Mouse (Mus musculus) MEL (cell line): Measurements from ENCODE around the gene Grm2. TPM values are rescaled to one million over a fixed set of nuclear protein-coding genes. Genes with fewer than 3 reads are reported as not detected.

Experiments
- DNase-seq: peaks from one replicate; pipeline ENCODE4 v3.0.0; 2011; ENCODE audit warnings: low read depth, low spot score
- H3K27ac ChIP-seq: 2 replicates; pipeline ENCODE4 v1.5.1; 2012; ENCODE audit warnings: low read depth, mild to moderate bottlenecking, control low read depth, low read length, moderate library complexity; ENCODE audit not compliant: control insufficient read depth
- H3K27me3 ChIP-seq, 2 experiments: fragments of 150-350 bp in 1 of 2; sonication (generic) in 1 of 2; 2 replicates each; pipeline ENCODE4 v1.6.1; 2012; ENCODE audit warnings: low read length in 2 of 2, mild to moderate bottlenecking in 2 of 2, improper control_type of control experiment in 1 of 2, moderate library complexity in 1 of 2; ENCODE audit not compliant: insufficient read depth in 2 of 2, control insufficient read depth in 1 of 2
- H3K36me3 ChIP-seq, 2 experiments: 2 replicates each; pipeline ENCODE4 v1.6.1; 2012 to 2014; ENCODE audit warnings: low read length in 2 of 2, improper control_type of control experiment in 1 of 2, inconsistent platforms in 1 of 2, mild to moderate bottlenecking in 1 of 2; ENCODE audit not compliant: insufficient read depth in 2 of 2, control insufficient read depth in 1 of 2
- H3K4me1 ChIP-seq, 2 experiments: fragments of 150-350 bp in 1 of 2; sonication (generic) in 1 of 2; 2 replicates each; pipeline ENCODE4 v1.6.1; 2012; ENCODE audit warnings: low read length in 2 of 2, improper control_type of control experiment in 1 of 2, mild to moderate bottlenecking in 1 of 2; ENCODE audit not compliant: insufficient read depth in 2 of 2, control insufficient read depth in 1 of 2
- H3K4me3 ChIP-seq, 2 experiments: fragments of 150-350 bp in 1 of 2; sonication (generic) in 1 of 2; 2 replicates each; pipeline ENCODE4 v1.5.1; 2012; ENCODE audit warnings: low read depth in 2 of 2, low read length in 2 of 2, mild to moderate bottlenecking in 2 of 2, moderate library complexity in 2 of 2, control low read depth in 1 of 2, improper control_type of control experiment in 1 of 2; ENCODE audit not compliant: control insufficient read depth in 1 of 2, insufficient read depth in 1 of 2
- H3K79me2 ChIP-seq: 2 replicates; pipeline ENCODE4 v1.6.1; 2012; ENCODE audit warnings: mild to moderate bottlenecking, low read length, moderate library complexity; ENCODE audit not compliant: control insufficient read depth, poor library complexity, insufficient read depth
- H3K9ac ChIP-seq: 2 replicates; pipeline ENCODE4 v1.6.1; 2012; ENCODE audit warnings: low read depth, mild to moderate bottlenecking, control low read depth, low read length, moderate library complexity; ENCODE audit not compliant: control insufficient read depth, poor library complexity, severe bottlenecking
- H3K9me3 ChIP-seq: fragments of 150-350 bp; sonication (generic); replicated peaks from 2 replicates; pipeline ENCODE4 v1.6.1; 2012; ENCODE audit warnings: mild to moderate bottlenecking, low read length, improper control_type of control experiment, moderate library complexity; ENCODE audit not compliant: insufficient read depth
- BHLHE40 ChIP-seq: IDR thresholded peaks from 2 replicates; pipeline ENCODE4 v1.6.1; 2012; ENCODE audit warnings: low read depth, mild to moderate bottlenecking, inconsistent platforms, low read length, improper control_type of control experiment, borderline replicate concordance
- CHD1 ChIP-seq: IDR thresholded peaks from 2 replicates; pipeline ENCODE4 v1.6.1; 2012; ENCODE audit warnings: low read depth, mild to moderate bottlenecking, inconsistent platforms, low read length, improper control_type of control experiment
- CHD2 ChIP-seq: IDR thresholded peaks from 2 replicates; pipeline ENCODE4 v1.6.1; 2011; ENCODE audit warnings: low read length, improper control_type of control experiment
- ELF1 ChIP-seq: IDR thresholded peaks from 2 replicates; pipeline ENCODE4 v1.6.1; 2014; ENCODE audit warnings: low read depth, mild to moderate bottlenecking, inconsistent platforms, low read length, improper control_type of control experiment, moderate library complexity
- EP300 ChIP-seq, 2 experiments: IDR thresholded peaks; 2 replicates each; pipeline ENCODE4 v1.6.1; 2011; ENCODE audit warnings: improper control_type of control experiment in 2 of 2, low read length in 2 of 2, low read depth in 1 of 2, mild to moderate bottlenecking in 1 of 2
- ETS1 ChIP-seq: IDR thresholded peaks from 2 replicates; pipeline ENCODE4 v1.6.1; 2012; ENCODE audit warnings: low read depth, mild to moderate bottlenecking, inconsistent platforms, low read length, improper control_type of control experiment, moderate library complexity
- GATA1 ChIP-seq: IDR thresholded peaks from 2 replicates; pipeline ENCODE4 v1.6.1; 2011; ENCODE audit warnings: low read depth, low read length, improper control_type of control experiment
- JUND ChIP-seq: IDR thresholded peaks from 2 replicates; pipeline ENCODE4 v1.6.1; 2011; ENCODE audit warnings: low read depth, mild to moderate bottlenecking, improper control_type of control experiment, low read length
- KAT2A ChIP-seq: conservative IDR thresholded peaks from 2 replicates; pipeline ENCODE4 v1.6.1; 2012; ENCODE audit warnings: low read depth, low read length, improper control_type of control experiment, inconsistent platforms
- MAX ChIP-seq: IDR thresholded peaks from 2 replicates; pipeline ENCODE4 v1.6.1; 2011; ENCODE audit warnings: low read length, improper control_type of control experiment
- MAZ ChIP-seq: IDR thresholded peaks from 2 replicates; pipeline ENCODE4 v1.6.1; 2012; ENCODE audit warnings: low read depth, mild to moderate bottlenecking, inconsistent platforms, low read length, improper control_type of control experiment
- MXI1 ChIP-seq: IDR thresholded peaks from 2 replicates; pipeline ENCODE4 v1.6.1; 2011; ENCODE audit warnings: mild to moderate bottlenecking, low read depth, low read length, improper control_type of control experiment
- NELFE ChIP-seq: IDR thresholded peaks from 2 replicates; pipeline ENCODE4 v1.6.1; 2011; ENCODE audit warnings: low read depth, low read length, improper control_type of control experiment
- NRF1 ChIP-seq: IDR thresholded peaks from 2 replicates; pipeline ENCODE4 v1.6.1; 2014; ENCODE audit warnings: low read depth, mild to moderate bottlenecking, inconsistent platforms, low read length, improper control_type of control experiment, moderate library complexity; ENCODE audit not compliant: poor library complexity, insufficient read depth, severe bottlenecking
- RCOR1 ChIP-seq: IDR thresholded peaks from 2 replicates; pipeline ENCODE4 v1.6.1; 2012; ENCODE audit warnings: low read depth, mild to moderate bottlenecking, inconsistent platforms, low read length, improper control_type of control experiment
- TAL1 ChIP-seq: IDR thresholded peaks from 2 replicates; pipeline ENCODE4 v1.6.1; 2012; ENCODE audit warnings: mild to moderate bottlenecking, inconsistent platforms, low read length, moderate library complexity, mixed read lengths
- TBP ChIP-seq: IDR thresholded peaks from 2 replicates; pipeline ENCODE4 v1.8.0; 2011; ENCODE audit warnings: low read depth, low read length, improper control_type of control experiment
- UBTF ChIP-seq: IDR thresholded peaks from 2 replicates; pipeline ENCODE4 v1.6.1; 2012; ENCODE audit warnings: low read depth, mild to moderate bottlenecking, inconsistent platforms, low read length, improper control_type of control experiment, moderate library complexity, borderline replicate concordance; ENCODE audit not compliant: insufficient read depth
- USF1 ChIP-seq: IDR thresholded peaks from 2 replicates; pipeline ENCODE4 v1.6.1; 2014; ENCODE audit warnings: low read depth, mild to moderate bottlenecking, inconsistent platforms, low read length, improper control_type of control experiment, moderate library complexity
- USF2 ChIP-seq, 2 experiments: IDR thresholded peaks; 2 replicates each; pipeline ENCODE4 v1.6.1; 2011 to 2012; ENCODE audit warnings: improper control_type of control experiment in 2 of 2, low read length in 2 of 2, borderline replicate concordance in 1 of 2, inconsistent platforms in 1 of 2, low read depth in 1 of 2, mild to moderate bottlenecking in 1 of 2; ENCODE audit not compliant: insufficient read depth in 1 of 2
- ZC3H11A ChIP-seq: IDR thresholded peaks from 2 replicates; pipeline ENCODE4 v1.6.1; 2012; ENCODE audit warnings: low read depth, mild to moderate bottlenecking, inconsistent platforms, low read length, improper control_type of control experiment
- ZKSCAN1 ChIP-seq: IDR thresholded peaks from 2 replicates; pipeline ENCODE4 v1.6.1; 2012; ENCODE audit warnings: low read depth, mild to moderate bottlenecking, inconsistent platforms, low read length, improper control_type of control experiment, moderate library complexity
- ZMIZ1 ChIP-seq: IDR thresholded peaks from 2 replicates; pipeline ENCODE4 v1.6.1; 2012; ENCODE audit warnings: low read depth, mild to moderate bottlenecking, inconsistent platforms, low read length, improper control_type of control experiment, moderate library complexity
- ZNF384 ChIP-seq: IDR thresholded peaks from 2 replicates; pipeline ENCODE4 v1.6.1; 2012; ENCODE audit warnings: low read depth, mild to moderate bottlenecking, inconsistent platforms, low read length, improper control_type of control experiment
- polyA plus RNA-seq, 2 experiments: library from polyadenylated mRNA; stranded (reverse) in 1 of 2; unstranded in 1 of 2; fragments of >175 nt in 1 of 2; fragments of >200 nt in 1 of 2; gene quantifications; 2 replicates each; pipeline versions ENCODE4 v1.2.1 to v1.2.4; 2012; ENCODE audit warnings: low replicate concordance in 2 of 2, low read depth in 1 of 2; ENCODE audit not compliant: insufficient read length in 2 of 2, insufficient read depth in 1 of 2, missing spikeins in 1 of 2
- total RNA-seq: library from RNA; depleted of rRNA; stranded (reverse); fragments of 300-350 nt; gene quantifications from 2 replicates; pipeline ENCODE4 v1.2.3, GENCODE M21; 2012

Gene Grm2
- total and polyA plus RNA-seq, 3 experiments, result not detected

DNA sequence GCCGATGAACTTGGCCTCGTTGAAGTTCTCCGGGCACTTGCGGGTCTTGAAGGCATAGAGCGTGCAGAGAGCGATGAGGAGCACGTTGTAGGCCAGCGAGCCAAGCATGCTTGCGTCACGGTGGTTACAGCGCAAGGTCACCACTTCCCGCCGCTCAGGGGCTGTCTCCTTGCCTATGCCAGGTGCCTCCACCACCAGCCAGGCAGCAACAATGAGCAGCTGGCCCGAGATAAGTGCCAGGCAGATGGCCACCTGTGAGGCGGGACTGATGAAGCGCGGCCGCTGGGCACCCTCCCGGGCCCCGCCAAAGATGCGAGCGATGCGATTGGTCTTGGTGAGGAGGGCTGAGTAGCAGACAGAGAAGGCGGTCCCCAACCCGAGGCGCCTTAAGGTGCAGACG lies 8.7 kb downstream of the Grm2 start:
- Histone ChIP-seq H3K27me3 (no peaks in the 10 kb centered on the region), H3K79me2 (no peaks in the 10 kb centered on the region), H3K9me3 (no peaks in the 10 kb centered on the region), H3K4me1 (no peaks in the 10 kb centered on the region), H3K27ac (no peak overlapping the region), H3K4me3 (no peak overlapping the region), H3K36me3 (no peaks in the 10 kb centered on the region), H3K9ac (no peak overlapping the region)
- DNase-seq, result no peak
- no peak for TF ChIP-seq UBTF
- TF ChIP-seq JUND, result no peak
- no peak for TF ChIP-seq GATA1
- no peak for TF ChIP-seq MXI1
- TF ChIP-seq MAZ, result no peak
- no peak for TF ChIP-seq NELFE
- no peak for TF ChIP-seq USF1
- no peak for TF ChIP-seq USF2 (IDR thresholded peaks at IDR 0.05; ENCODE audit: borderline replicate concordance in 1 of 2, insufficient read depth in 1 of 2, low read depth in 1 of 2, low read length in 2 of 2)
- TF ChIP-seq ELF1, result no peak
- no peak for TF ChIP-seq CHD2
- no peak for TF ChIP-seq ZKSCAN1
- TF ChIP-seq ZNF384, result no peak

DNA sequence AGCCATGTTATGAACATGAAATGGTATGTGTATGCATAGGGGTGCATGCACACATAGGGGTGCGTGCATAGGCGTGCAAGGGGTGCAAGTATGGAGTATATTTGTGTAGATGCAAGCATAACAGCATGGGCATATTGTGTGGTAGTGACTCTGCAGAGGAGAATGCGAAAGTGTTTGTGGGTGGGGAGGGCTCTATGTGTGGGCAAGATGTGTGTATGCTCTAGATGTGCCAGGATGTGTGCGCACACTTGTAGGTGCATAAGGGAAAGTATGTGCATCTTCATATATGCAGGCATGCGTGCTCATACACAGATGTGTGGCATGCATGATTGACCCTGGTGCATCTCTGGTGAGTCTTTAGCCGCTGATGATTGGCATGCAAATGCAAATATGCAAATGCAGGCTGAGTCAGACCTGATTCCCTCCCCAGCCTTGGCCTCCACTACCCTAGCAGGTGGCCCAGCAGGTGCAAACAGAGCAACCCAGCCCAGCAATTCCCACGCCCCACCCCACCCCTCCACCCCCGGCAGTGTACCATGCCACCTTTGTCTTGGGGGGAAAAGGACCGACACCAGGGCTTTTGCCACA lies 10.1 kb downstream of the Grm2 start:
- H3K79me2 ChIP-seq, result no peaks in the 10 kb centered on the region
- no peaks in the 10 kb centered on the region for H3K9me3 ChIP-seq
- H3K36me3 ChIP-seq, result no peaks in the 10 kb centered on the region
- no peak for DNase-seq
- no peak overlapping the region for H3K9ac ChIP-seq
- no peaks in the 10 kb centered on the region for H3K4me1 ChIP-seq
- no peaks in the 10 kb centered on the region for H3K27me3 ChIP-seq
- H3K27ac ChIP-seq, result no peak overlapping the region
- TF ChIP-seq ZC3H11A, result no peak
- TF ChIP-seq NRF1, result no peak
- TF ChIP-seq GATA1, result no peak
- no peak for TF ChIP-seq TAL1
- TF ChIP-seq ZMIZ1, result no peak
- no peak for TF ChIP-seq TBP
- no peak for TF ChIP-seq ETS1
- no peak for TF ChIP-seq ELF1
- no peak for TF ChIP-seq BHLHE40
- no peak for TF ChIP-seq EP300 (IDR thresholded peaks at IDR 0.05; ENCODE audit: low read depth in 1 of 2, low read length in 2 of 2)
- TF ChIP-seq RCOR1, result no peak
- no peak for TF ChIP-seq MAX
- TF ChIP-seq KAT2A, result no peak
- TF ChIP-seq CHD1, result no peak
- TF ChIP-seq UBTF, result no peak
- H3K4me3 ChIP-seq, result no peak overlapping the region
